ENCODE assay signal across 22 mouse cellular contexts in the genomic region with DNA sequence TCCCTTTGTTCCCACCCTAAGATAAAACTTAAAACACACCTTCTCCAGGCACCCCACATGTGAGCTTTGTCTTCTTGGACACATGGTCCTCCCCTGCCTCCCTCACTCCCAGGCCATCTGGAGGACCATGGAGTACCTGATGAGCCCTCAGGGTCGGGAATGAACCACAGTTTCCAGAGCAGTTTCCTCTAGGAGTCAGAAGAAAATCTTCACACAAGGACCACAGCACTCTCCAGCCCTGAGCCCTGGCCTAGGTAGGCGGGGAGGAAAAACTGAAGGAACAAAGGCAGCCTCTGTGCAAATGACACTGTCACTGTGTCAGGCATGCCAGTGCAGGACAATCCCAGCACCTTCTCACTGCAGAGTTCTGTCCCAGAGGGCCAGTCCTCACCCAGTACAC. TPM values are rescaled to one million over a fixed set of nuclear protein-coding genes. Genes with fewer than 3 reads are reported as not detected.
A peak's percentile ranks its signal among the peaks of the same experiment; 100 is the strongest.
DNase-seq lines count a peak whose midpoint lies in the region; ATAC-seq and TF ChIP-seq lines count a peak whose summit lies in the region.
"Had no signal": no experiment of that assay in that cellular context is flagged by ENCODE, and none has a peak within 500 bp of the region (broad histone marks: within the 10 kb centered on the region; RNA-seq: fewer than 3 reads in every experiment).

No protein-coding gene starts in this region.

- TF ChIP-seq CTCF in midbrain, postnatal 0 days (IDR thresholded peaks at IDR 0.05): no peak

- no peak overlapping the region for H3K9ac ChIP-seq in midbrain, embryonic 11.5 days (ENCODE audit: low read length)
- H3K9ac ChIP-seq in midbrain, postnatal 0 days (replicated peaks; ENCODE audit: low read length, poor library complexity, severe bottlenecking): no peak overlapping the region
- H3K9ac ChIP-seq: embryonic facial prominence, embryonic 13.5 days; embryonic facial prominence, embryonic 15.5 days; forebrain, embryonic 12.5 days had no signal

- no peak overlapping the region for H3K4me3 ChIP-seq in heart, embryonic 10.5 days
- no peak overlapping the region for H3K4me3 ChIP-seq in midbrain, embryonic 11.5 days (ENCODE audit: low read depth, low read length)
- no peak overlapping the region for H3K4me3 ChIP-seq in midbrain, postnatal 0 days (ENCODE audit: low read depth, low read length)
- H3K4me3 ChIP-seq: embryonic facial prominence, embryonic 13.5 days; embryonic facial prominence, embryonic 15.5 days; erythroblast, embryonic 14.5 days; forebrain, embryonic 10.5 days; forebrain, embryonic 12.5 days had no signal

- intact Hi-C loops in heart, postnatal 25 days (cut with DNase I): no loop called here

- 55% methylated on average over 2 of the region's 2 CpGs for WGBS in heart, embryonic 10.5 days
- WGBS in midbrain, embryonic 11.5 days: 64% methylated on average over 2 of the region's 2 CpGs
- WGBS in midbrain, postnatal 0 days: 62% methylated on average over 2 of the region's 2 CpGs

- DNase-seq in heart, embryonic 10.5 days (ENCODE audit: low spot score): peak; percentile 68
- no peak for DNase-seq in heart, postnatal 25 days (ENCODE audit: low spot score)
- peak; percentile 45 for DNase-seq in midbrain, embryonic 11.5 days (ENCODE audit: low spot score, missing footprints)
- DNase-seq in midbrain, postnatal 0 days (ENCODE audit: low spot score): no peak
- no peak for DNase-seq in gastrocnemius, postnatal 10 days
- DNase-seq: adrenal gland, adult 2 months; adrenal gland, postnatal 10 days; adrenal gland, postnatal 25 days; cerebellum, adult 11 months; cerebellum, adult 18-20 months; cerebellum, adult 8-10 months; cerebellum, adult 9-11 months; cerebellum, postnatal 14 days; cerebellum, postnatal 36 days; embryo, embryonic 11 days had no signal

- no peak overlapping the region for H3K4me2 ChIP-seq in midbrain, embryonic 11.5 days
- no peak overlapping the region for H3K4me2 ChIP-seq in midbrain, postnatal 0 days (ENCODE audit: low read depth, low read length, poor library complexity, severe bottlenecking)
- H3K4me2 ChIP-seq: embryonic facial prominence, embryonic 13.5 days; embryonic facial prominence, embryonic 15.5 days; forebrain, embryonic 12.5 days had no signal

- H3K27ac ChIP-seq in heart, embryonic 10.5 days: no peak overlapping the region
- no peak overlapping the region for H3K27ac ChIP-seq in midbrain, embryonic 11.5 days (ENCODE audit: low read depth, low read length)
- no peak overlapping the region for H3K27ac ChIP-seq in midbrain, postnatal 0 days (ENCODE audit: low read depth, low read length)
- H3K27ac ChIP-seq: embryonic facial prominence, embryonic 13.5 days; embryonic facial prominence, embryonic 15.5 days; forebrain, embryonic 10.5 days; forebrain, embryonic 12.5 days had no signal

- H3K9me3 ChIP-seq in heart, embryonic 10.5 days: 0 out of 2 replicates have a peak, but pooled peaks cover 3% of the 10 kb centered on the region
- no peaks in the 10 kb centered on the region for H3K9me3 ChIP-seq in midbrain, embryonic 11.5 days (ENCODE audit: control insufficient read depth, low read length)
- H3K9me3 ChIP-seq in midbrain, postnatal 0 days (ENCODE audit: low read length): no peaks in the 10 kb centered on the region
- H3K9me3 ChIP-seq: embryonic facial prominence, embryonic 13.5 days; embryonic facial prominence, embryonic 15.5 days; forebrain, embryonic 12.5 days had no signal

- H3K27me3 ChIP-seq in heart, embryonic 10.5 days (ENCODE audit: insufficient read depth, poor library complexity, severe bottlenecking): no peaks in the 10 kb centered on the region
- no peaks in the 10 kb centered on the region for H3K27me3 ChIP-seq in midbrain, embryonic 11.5 days (ENCODE audit: control insufficient read depth, insufficient read depth, low read length)
- H3K27me3 ChIP-seq in midbrain, postnatal 0 days (ENCODE audit: insufficient read depth, low read length): no peaks in the 10 kb centered on the region
- H3K27me3 ChIP-seq: embryonic facial prominence, embryonic 13.5 days; embryonic facial prominence, embryonic 15.5 days; forebrain, embryonic 12.5 days had no signal

- H3K4me1 ChIP-seq in heart, embryonic 10.5 days: peaks cover 14% of the 10 kb centered on the region
- H3K4me1 ChIP-seq in midbrain, embryonic 11.5 days (ENCODE audit: control insufficient read depth, insufficient read depth, low read length): no peaks in the 10 kb centered on the region
- no peaks in the 10 kb centered on the region for H3K4me1 ChIP-seq in midbrain, postnatal 0 days (ENCODE audit: insufficient read depth, low read length)
- H3K4me1 ChIP-seq: forebrain, embryonic 12.5 days had no signal

- no peak for ATAC-seq in midbrain, embryonic 11.5 days (ENCODE audit: low FRiP score)
- ATAC-seq in midbrain, postnatal 0 days (ENCODE audit: low FRiP score): no peak
- ATAC-seq in neutrophil, adult 5-6 weeks (ENCODE audit: extremely low read depth, insufficient number of reproducible peaks, low FRiP score, poor library complexity, severe bottlenecking): 0 out of 2 replicates have a peak, but pooled peaks have one; percentile 10
- ATAC-seq: forebrain, embryonic 14.5 days had no signal

- no peaks in the 10 kb centered on the region for H3K36me3 ChIP-seq in heart, embryonic 10.5 days
- H3K36me3 ChIP-seq in midbrain, embryonic 11.5 days (ENCODE audit: control insufficient read depth, insufficient read depth, low read length): no peaks in the 10 kb centered on the region
- H3K36me3 ChIP-seq in midbrain, postnatal 0 days (ENCODE audit: insufficient read depth, low read length): no peaks in the 10 kb centered on the region
- H3K36me3 ChIP-seq: embryonic facial prominence, embryonic 13.5 days; embryonic facial prominence, embryonic 15.5 days; forebrain, embryonic 10.5 days; forebrain, embryonic 12.5 days had no signal

RNA-seq across cellular contexts. Expression of gene Mcfd2, which starts 41.3 kb away (rescaled TPM):
- 77.8 and 82.7 TPM in 2 replicates for polyA plus RNA-seq in heart, embryonic 10.5 days (2016; fragmentation: Nextera tagmentation; extraction: Ambion mirVana)
- total RNA-seq in heart, postnatal 25 days (2021): 10 to 100 TPM; 41.8 to 46.4 TPM
- polyA plus RNA-seq in midbrain, embryonic 11.5 days (2014; fragmentation: Nextera tagmentation; extraction: Ambion mirVana): 72.9 and 75.0 TPM in 2 replicates
- total RNA-seq in midbrain, postnatal 0 days (2014; rRNA removed): 27.8 and 38.0 TPM in 2 replicates
- 35.5 and 36.9 TPM in 2 replicates for polyA plus RNA-seq in midbrain, postnatal 0 days (2015; fragmentation: Nextera tagmentation; extraction: Ambion mirVana)
- total RNA-seq in neutrophil, adult 5-6 weeks (2017): 55.9 and 69.6 TPM in 2 replicates
- 10 to 100 TPM; 22.9 to 26.3 TPM for total RNA-seq in gastrocnemius, postnatal 10 days (2021)

RNA-seq across cellular contexts. Expression of gene Ttc7, which starts 58.2 kb away (rescaled TPM):
- polyA plus RNA-seq in heart, embryonic 10.5 days (2016; fragmentation: Nextera tagmentation; extraction: Ambion mirVana): 2.8 and 4.7 TPM in 2 replicates
- total RNA-seq in heart, postnatal 25 days (2021): 10 to 100 TPM; 10.4 to 13.0 TPM
- polyA plus RNA-seq in midbrain, embryonic 11.5 days (2014; fragmentation: Nextera tagmentation; extraction: Ambion mirVana): 3.0 and 3.1 TPM in 2 replicates
- 5.3 and 13.9 TPM in 2 replicates for total RNA-seq in midbrain, postnatal 0 days (2014; rRNA removed)
- polyA plus RNA-seq in midbrain, postnatal 0 days (2015; fragmentation: Nextera tagmentation; extraction: Ambion mirVana): 9.9 and 11.1 TPM in 2 replicates
- 176 and 186 TPM in 2 replicates for total RNA-seq in neutrophil, adult 5-6 weeks (2017)
- 10 to 100 TPM; 16.6 to 17.7 TPM for total RNA-seq in gastrocnemius, postnatal 10 days (2021)

Comparison
In these comparisons a context has a peak if more than half of its experiments do, and no peak if none do; other contexts are left out.
1. DNase-seq: peak in heart, embryonic 10.5 days (single experiment) and midbrain, embryonic 11.5 days (single experiment); none in heart, postnatal 25 days (single experiment), midbrain, postnatal 0 days (single experiment) and gastrocnemius, postnatal 10 days (single experiment).